Mouse (Mus musculus): ENCODE data around the gene Gprc5a.

Gprc5a gene

GRCm38 (mm10) chr6:135074405-135074947, 9.0 kb downstream of the Gprc5a start:
- DNase-seq: no peak

- no peak for DNase-seq
Observed at GRCm38 (mm10) chr6:135076202-135076601, 10.8 kb downstream of the Gprc5a start.

- no peak for DNase-seq
Observed at GRCm38 (mm10) chr6:135078420-135078819, 13.0 kb downstream of the Gprc5a start.

GRCm38 (mm10) chr6:135083991-135084502, 18.6 kb downstream of the Gprc5a start:
- DNase-seq: no peak

DNA sequence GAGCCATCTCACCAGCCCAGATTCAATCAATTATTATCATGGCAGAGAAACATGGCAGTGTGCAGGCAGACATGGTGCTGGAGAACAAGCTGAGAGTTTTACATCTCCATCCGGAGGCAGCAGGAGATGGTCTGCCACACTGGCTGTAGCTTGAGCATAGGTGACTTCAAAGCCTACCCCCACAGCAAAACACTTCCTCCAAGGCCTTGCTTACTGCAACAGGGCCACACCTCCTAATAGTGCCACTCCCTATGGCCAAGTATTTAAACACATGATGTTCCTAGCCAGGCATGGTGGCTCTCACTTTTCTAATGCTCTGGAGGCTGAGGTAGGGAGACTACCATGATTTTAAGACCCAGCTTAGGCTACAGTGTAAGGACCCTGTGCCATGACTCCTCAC, 20.3 kb downstream of the Gprc5a start:
- no peak for DNase-seq

DNA sequence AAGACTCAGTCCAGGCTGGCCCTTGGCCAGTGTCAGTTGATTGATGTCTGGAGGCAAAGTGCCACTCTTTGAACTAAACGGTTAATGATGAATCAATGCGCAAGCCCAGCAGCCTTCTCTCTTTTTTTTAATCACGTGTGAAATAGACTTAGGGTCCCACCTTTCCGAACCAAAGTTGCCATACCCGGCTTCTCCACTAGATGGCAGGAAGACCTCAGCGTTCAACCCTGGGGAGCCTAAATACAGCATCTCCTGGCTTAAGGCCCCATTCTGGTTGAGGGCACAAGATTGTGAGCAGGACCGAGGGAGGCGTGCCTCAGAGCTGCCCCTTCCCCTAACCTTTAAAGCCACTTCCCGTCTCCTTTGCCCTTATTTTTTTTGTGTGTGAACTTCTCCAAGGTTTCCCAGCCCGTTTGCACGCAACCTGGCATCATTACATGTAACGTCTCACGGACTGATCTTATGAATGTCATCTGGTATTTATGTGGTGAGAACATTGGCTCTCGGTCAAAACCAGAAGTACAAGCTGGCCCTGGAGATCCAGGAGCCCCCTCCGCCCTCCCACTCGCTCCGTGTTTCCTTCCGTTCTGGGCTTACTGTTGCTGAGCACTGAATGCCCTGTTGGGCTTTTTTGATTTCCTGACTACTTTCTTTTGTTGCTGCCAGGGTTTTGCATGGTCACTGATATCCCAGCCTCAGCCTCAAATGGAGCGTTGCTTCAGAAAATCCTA, 22.4 kb downstream of the Gprc5a start:
- peak; percentile 89 for DNase-seq

DNA sequence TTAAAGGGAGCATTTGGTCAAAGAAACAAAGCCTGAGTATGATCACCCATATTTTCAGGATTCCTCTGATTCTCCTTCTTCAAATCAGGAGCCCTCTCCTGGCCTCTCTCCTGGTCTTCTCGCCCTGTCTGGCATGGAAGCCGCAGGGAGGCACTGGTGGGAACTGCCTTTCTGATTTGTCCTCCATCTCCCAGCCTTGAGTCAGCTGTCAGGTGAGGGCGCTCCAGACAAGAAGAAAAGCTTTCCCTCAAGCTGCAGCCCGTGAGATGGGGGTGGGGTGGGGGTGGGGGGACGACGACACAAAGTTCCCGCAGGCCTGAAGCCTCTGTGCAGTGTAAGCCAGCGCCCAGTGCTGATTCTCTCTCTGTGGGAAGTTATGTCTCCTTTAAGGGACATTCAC, 24.3 kb downstream of the Gprc5a start:
- peak; percentile 61 for DNase-seq

DNA sequence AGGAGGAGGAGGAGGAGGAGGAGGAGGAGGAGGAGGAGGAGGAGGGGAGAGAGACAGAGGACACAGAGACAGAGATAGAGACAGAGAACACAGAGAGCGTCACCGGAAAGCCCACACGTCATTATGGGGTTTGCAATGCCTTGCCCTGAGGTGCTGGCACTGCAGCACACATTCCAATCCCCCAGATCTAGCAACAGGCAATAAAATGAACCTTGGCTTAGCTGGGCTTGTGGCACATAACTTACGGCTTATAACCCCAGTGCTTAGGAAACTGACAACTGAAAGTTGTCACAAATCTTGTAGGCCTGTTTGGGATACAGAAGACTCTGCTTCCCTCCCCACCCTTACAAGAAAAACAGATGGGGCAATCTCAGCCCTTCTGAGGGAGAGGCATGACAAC, 25.2 kb downstream of the Gprc5a start:
- no peak for DNase-seq

GRCm38 (mm10) chr6:135092798-135093470, 27.5 kb downstream of the Gprc5a start:
- no peak for DNase-seq

- DNase-seq: peak; percentile 25
Observed at GRCm38 (mm10) chr6:135100787-135101472, 35.5 kb downstream of the Gprc5a start.

DNA sequence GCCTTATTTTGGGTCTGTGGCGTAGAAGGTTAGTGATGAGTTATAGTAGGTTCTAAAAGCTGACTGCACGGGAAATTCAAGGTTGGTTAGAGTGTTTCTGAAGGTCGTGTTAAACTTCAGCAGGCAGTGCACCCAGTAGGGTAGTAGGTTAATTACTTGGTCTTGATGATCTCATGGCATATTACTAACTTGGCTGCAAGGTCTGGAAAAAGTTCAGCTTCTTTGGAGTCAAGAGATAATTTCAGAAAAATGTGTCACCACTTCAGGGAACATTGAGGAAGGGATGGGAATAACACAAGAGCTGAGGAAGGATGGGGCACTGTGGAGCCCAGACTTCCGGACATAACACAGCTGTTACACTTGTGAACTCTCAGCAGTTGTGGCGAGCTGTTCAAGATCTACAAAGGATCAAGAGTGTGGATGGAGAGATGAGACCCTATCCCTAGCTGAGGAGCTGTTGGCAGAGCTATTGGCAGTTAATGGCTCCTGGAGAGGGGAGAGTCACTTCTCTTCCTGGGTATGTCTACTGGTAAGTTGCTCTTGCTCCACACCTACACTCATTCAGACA, 37.4 kb downstream of the Gprc5a start:
- DNase-seq: peak; percentile 23

- DNase-seq: no peak
Observed at GRCm38 (mm10) chr6:135107014-135107413, 41.6 kb downstream of the Gprc5a start.

DNA sequence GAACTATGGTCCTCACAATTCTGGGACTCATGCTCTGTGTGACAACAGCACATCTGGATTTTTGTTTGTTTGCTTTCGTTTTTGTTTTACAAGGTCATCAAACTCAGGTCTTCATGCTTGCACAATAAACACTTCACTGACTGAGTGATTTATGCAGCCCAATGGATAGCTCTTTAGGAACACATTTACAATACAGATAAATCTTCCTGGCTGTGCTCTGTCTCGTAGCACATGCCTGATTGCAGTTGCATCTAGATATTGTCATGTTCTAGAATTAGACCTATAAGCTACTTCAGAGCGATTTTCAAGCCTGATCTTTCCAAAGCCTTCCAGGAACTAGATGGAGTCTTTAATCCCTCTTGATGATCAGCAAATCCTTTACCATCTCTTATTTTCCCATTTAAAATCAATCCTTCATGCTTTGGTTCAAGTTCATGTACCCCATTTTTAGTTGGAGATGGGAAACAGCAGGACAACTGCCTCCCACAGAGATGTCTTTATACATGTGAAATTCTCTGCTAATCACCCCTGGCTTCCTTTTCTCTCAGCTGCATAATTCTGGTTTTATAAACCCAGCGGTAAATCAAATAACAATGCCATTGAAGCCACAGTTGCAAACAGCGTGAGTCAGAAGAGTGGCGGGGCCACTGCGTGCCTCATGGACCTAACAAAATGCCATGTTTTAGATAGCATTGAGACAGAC, 47.1 kb downstream of the Gprc5a start:
- DNase-seq: no peak

DNA sequence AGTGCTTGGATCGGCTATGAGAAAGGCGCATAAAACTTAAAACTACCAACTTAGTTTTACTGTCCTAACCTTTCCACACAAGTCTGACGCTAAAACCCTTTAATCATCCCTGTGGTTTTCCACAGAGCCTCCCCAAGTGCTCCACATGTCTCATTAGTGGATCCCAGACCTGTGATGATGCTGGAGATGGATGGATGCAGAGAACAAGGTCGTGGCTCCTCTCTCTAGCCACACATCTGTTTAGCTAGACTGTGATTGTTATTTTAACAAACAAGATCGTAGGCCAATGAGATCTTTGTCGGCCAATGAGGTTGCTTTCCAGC, 47.6 kb downstream of the Gprc5a start:
- no peak for DNase-seq

- DNase-seq: no peak
Observed at GRCm38 (mm10) chr6:135116479-135116878, 51.0 kb downstream of the Gprc5a start.

GRCm38 (mm10) chr6:135118183-135118582, 52.7 kb downstream of the Gprc5a start, which contains the start of gene Gprc5d:
Gprc5d (minus strand) TSS chr6:135118283.
- DNase-seq: no peak

DNA sequence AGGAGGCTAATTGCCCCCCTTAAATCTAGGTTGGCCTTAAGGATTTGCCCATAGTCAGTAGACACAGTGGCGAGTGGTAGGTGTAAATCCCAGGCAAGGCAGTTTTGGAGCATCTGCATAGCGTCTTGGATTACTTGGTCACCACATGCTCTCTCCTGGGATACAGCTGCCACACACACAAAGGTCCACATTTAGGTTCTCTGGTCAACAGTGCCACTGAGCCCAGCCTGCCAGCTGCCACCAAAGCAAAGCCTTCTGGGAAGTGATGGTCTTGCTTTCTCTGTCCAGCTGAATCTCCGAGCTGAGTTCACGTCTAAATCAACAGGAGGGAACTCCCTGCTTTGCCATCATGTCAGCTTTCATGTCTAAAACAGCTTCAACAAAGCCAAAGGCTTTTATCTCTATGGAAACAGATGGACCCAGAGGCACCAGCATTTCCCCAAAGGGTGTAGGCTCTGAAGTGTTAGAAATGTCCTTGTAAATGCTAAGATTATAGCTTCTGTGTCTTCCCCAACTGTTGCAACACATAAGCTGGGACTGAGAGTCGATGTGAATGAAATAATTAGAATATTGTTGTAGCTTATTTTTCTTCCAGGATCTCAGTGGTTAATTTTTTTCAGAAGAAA, 59.4 kb downstream of the Gprc5a start:
- no peak for DNase-seq

DNA sequence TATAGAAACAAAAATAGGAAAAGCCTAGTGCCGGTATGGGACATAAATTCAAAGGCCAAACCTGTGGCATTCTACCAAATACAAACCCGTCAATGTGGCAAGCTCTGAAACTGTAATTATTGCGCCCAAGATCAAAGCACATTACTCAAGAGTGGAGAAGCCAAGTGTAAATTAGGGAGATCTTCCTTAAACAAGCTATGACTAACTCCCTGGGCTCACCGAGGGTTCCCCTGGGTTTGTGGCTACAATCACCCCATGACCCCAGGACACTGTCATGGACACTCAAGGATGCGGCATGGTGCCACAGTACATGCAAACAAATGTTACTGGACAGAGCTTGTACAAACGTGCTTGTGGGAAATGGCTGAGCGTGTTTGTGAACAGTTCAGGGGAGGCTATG, 67.6 kb downstream of the Gprc5a start:
- DNase-seq: no peak

DNA sequence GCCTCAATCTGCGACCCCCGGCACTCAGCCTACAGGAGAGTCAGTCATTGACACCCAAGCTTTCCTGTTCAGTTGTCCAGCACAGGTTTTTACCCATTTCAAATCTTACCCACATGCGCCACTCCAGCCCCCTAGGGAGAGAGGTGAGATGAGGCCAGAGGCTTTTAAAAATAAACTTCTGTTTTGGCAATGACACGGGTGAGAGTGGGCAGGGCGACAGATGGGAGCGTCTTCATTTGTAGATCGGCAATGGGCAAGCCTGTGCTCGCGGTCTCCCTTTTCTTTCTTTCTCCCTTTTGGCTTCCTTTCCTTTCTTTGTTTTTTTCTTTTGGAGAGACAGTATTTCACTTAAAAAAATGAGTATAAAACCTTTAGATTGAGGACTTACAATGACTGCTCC, 68.0 kb downstream of the Gprc5a start:
- DNase-seq: no peak

All from kidney, postnatal 10 days (tissue).